Comparison of ENCODE assay signal across 8 mouse cellular contexts in the genomic region with DNA sequence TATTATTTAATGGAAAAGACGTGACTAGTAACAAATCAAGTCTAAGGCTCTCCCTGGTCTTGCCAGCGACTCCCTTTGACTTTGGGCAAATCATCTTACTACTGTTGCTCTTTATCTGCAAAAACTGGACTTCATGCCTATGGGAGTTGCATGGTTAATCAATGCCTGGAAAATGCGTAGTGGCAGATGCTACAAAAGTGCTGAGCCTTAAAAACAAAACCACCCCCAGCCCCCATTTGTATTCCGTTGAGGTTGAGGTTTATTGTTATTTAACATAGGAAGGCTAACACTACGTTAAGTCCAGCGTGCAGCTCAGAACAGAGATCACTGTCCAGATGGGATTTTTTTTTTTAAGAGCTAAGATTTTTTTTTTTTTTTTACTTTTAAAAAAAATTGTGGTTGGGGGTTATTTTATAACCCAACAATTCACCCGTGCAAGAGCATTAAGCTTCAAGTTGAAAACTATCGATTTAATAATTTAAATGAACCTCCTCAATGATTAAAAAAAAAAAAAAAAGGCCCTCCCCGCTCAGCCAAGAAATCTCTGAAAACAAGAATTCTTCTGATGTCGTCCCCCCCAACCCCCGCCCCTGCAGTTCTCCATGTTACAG.
DNase-seq lines count a peak whose midpoint lies in the region; ATAC-seq lines count a peak whose summit lies in the region.

No protein-coding gene starts in this region.

- peak overlapping the region; percentile 100 for H3K27ac ChIP-seq in lung, embryonic 15.5 days
- peak overlapping the region; percentile 98 for H3K27ac ChIP-seq in embryonic facial prominence, embryonic 14.5 days (replicated peaks; ENCODE audit: low read depth, low read length)
- peak overlapping the region; percentile 100 for H3K27ac ChIP-seq in limb, embryonic 13.5 days

- peaks cover 16% of the 10 kb centered on the region for H3K4me1 ChIP-seq in lung, embryonic 15.5 days
- peaks cover 17% of the 10 kb centered on the region for H3K4me1 ChIP-seq in embryonic facial prominence, embryonic 14.5 days (ENCODE audit: control insufficient read depth, insufficient read depth, low read length)
- peaks cover 19% of the 10 kb centered on the region for H3K4me1 ChIP-seq in limb, embryonic 13.5 days

- no peak for ATAC-seq in lung, embryonic 15.5 days (ENCODE audit: borderline replicate concordance, extremely low read depth, low FRiP score, low TSS enrichment)
- ATAC-seq in embryonic facial prominence, embryonic 14.5 days (ENCODE audit: low read depth): no peak
- no peak for ATAC-seq in limb, embryonic 13.5 days (ENCODE audit: low FRiP score, low read depth)

- 3% methylated on average over 11 of the region's 11 CpGs for WGBS in lung, embryonic 15.5 days
- WGBS in embryonic facial prominence, embryonic 14.5 days: 5% methylated on average over 11 of the region's 11 CpGs
- 4% methylated on average over 11 of the region's 11 CpGs for WGBS in limb, embryonic 13.5 days

- no peaks in the 10 kb centered on the region for H3K36me3 ChIP-seq in lung, embryonic 15.5 days
- no peaks in the 10 kb centered on the region for H3K36me3 ChIP-seq in embryonic facial prominence, embryonic 14.5 days (ENCODE audit: control insufficient read depth, insufficient read depth, low read length)
- no peaks in the 10 kb centered on the region for H3K36me3 ChIP-seq in limb, embryonic 13.5 days

- peak overlapping the region; percentile 89 for H3K4me2 ChIP-seq in lung, embryonic 15.5 days
- H3K4me2 ChIP-seq in embryonic facial prominence, embryonic 14.5 days (ENCODE audit: low read depth, low read length): peak overlapping the region; percentile 80
- H3K4me2 ChIP-seq in limb, embryonic 13.5 days (replicated peaks): peak overlapping the region; percentile 80

- no peak for DNase-seq in lung, adult 18-20 months
- no peak for DNase-seq in embryonic facial prominence, embryonic 14.5 days (ENCODE audit: low spot score)
- DNase-seq in retina, postnatal 1 day: peak; percentile 13
- DNase-seq in thymus, postnatal 0 days (ENCODE audit: low spot score): no peak
- DNase-seq in frontal cortex, postnatal 10 days (ENCODE audit: low spot score in 2 of 2): no peak
- DNase-seq in lung, postnatal 36 days: no peak

- peak overlapping the region; percentile 92 for H3K4me3 ChIP-seq in lung, embryonic 15.5 days
- H3K4me3 ChIP-seq in embryonic facial prominence, embryonic 14.5 days (ENCODE audit: low read depth, low read length): peak overlapping the region; percentile 84
- peak overlapping the region; percentile 77 for H3K4me3 ChIP-seq in limb, embryonic 13.5 days

- peak overlapping the region; percentile 92 for H3K9ac ChIP-seq in lung, embryonic 15.5 days
- H3K9ac ChIP-seq in embryonic facial prominence, embryonic 14.5 days (ENCODE audit: low read depth, low read length): peak overlapping the region; percentile 91
- peak overlapping the region; percentile 90 for H3K9ac ChIP-seq in limb, embryonic 13.5 days

- H3K27me3 ChIP-seq in lung, embryonic 15.5 days: no peaks in the 10 kb centered on the region
- no peaks in the 10 kb centered on the region for H3K27me3 ChIP-seq in embryonic facial prominence, embryonic 14.5 days (replicated peaks; ENCODE audit: control insufficient read depth, insufficient read depth, low read length)
- no peaks in the 10 kb centered on the region for H3K27me3 ChIP-seq in limb, embryonic 13.5 days

- no peaks in the 10 kb centered on the region for H3K9me3 ChIP-seq in lung, embryonic 15.5 days
- H3K9me3 ChIP-seq in embryonic facial prominence, embryonic 14.5 days (ENCODE audit: control insufficient read depth, low read length): no peaks in the 10 kb centered on the region
- no peaks in the 10 kb centered on the region for H3K9me3 ChIP-seq in limb, embryonic 13.5 days
